Mouse (Mus musculus) erythroblast, embryonic 14.5 days (primary cell): Measurements from ENCODE around the gene Zfp978. TPM values are rescaled to one million over a fixed set of nuclear protein-coding genes. Genes with fewer than 3 reads are reported as not detected.
"Not testable (repeated sequence)": the region's sequence is repeated elsewhere in the genome, so short reads cannot be mapped to it uniquely, and the experiment has no call there.

Experiments used
- H3K27me3 ChIP-seq: 2 replicates; pipeline ENCODE4 v1.6.1; 2012; ENCODE audit warnings: inconsistent platforms; ENCODE audit not compliant: control insufficient read depth
- H3K36me3 ChIP-seq: 2 replicates; pipeline ENCODE4 v1.6.1; 2012; ENCODE audit warnings: mild to moderate bottlenecking, inconsistent platforms; ENCODE audit not compliant: control insufficient read depth
- H3K4me1 ChIP-seq: 2 replicates; pipeline ENCODE4 v1.6.1; 2012; ENCODE audit warnings: inconsistent platforms; ENCODE audit not compliant: control insufficient read depth
- H3K4me3 ChIP-seq: replicated peaks from 2 replicates; pipeline ENCODE3; 2012; ENCODE audit warnings: moderate library complexity, mild to moderate bottlenecking, inconsistent platforms
- H3K9me3 ChIP-seq: 2 replicates; pipeline ENCODE4 v1.6.1; 2012; ENCODE audit warnings: low read length, inconsistent platforms, mixed read lengths; ENCODE audit not compliant: control insufficient read depth
- polyA plus RNA-seq: library from polyadenylated mRNA; stranded (reverse); fragments of >175 nt; gene quantifications from 2 replicates; pipeline ENCODE4 v1.2.3, GENCODE M21; 2012

Zfp978 gene
- polyA plus RNA-seq, 1 experiment = not detected

DNA sequence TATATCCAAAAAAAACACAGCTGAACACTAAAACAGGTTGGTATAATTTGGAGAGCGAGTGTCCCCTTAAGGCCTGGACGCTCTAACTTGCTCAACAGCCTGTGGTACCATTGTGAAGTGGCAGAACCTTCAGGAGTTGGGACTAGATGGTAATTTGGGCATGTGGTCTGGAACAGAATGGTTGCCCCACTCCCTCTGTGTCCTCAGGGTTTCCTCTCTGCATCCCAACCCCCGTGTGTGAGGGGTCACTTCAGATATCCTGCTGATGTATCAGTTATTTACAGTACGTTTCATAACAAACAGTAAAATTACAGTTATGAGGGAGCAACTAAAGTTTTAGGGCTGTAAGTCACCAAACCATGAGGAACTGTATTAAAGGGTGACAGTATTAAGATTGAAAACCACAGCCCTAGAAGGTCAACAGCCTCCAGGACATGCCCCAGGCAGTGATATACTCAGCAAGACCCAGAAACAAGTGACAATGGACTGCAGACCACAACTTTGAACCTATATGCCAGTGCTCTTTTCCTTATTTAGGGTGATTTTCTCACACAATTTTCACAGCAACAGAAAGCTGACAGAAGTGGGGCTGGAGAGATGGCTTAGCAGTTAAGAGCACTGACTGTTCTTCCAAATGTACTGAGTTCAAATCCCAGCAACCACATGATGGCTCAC lies 14.6 kb upstream of the Zfp978 start:
- H3K4me1 ChIP-seq, H3K36me3 ChIP-seq, H3K27me3 ChIP-seq, H3K4me3 ChIP-seq: not testable (repeated sequence)
- H3K9me3 ChIP-seq = peaks cover 24% of the 10 kb centered on the region

DNA sequence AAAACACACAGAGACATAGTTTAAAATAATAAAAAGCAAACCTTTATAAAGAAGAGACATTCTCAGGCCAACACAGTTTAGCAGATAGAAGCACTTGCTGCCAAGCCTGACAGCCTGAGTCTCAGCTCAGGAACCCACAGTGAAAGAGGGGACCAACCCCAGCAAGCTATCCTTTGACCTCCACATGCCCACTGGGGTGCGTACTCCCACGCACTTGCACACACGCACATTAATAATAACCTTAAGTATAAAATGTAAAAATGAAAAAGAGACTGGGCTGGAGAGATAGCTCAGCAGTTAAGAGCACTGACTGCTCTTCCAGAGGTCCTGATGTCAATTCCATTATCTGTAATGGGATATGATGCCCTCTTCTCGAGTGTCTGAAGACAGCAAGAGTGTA lies 13.8 kb upstream of the Zfp978 start:
- not testable (repeated sequence) for H3K4me1 ChIP-seq, H3K36me3 ChIP-seq, H3K4me3 ChIP-seq, H3K27me3 ChIP-seq
- peaks cover 24% of the 10 kb centered on the region for H3K9me3 ChIP-seq

DNA sequence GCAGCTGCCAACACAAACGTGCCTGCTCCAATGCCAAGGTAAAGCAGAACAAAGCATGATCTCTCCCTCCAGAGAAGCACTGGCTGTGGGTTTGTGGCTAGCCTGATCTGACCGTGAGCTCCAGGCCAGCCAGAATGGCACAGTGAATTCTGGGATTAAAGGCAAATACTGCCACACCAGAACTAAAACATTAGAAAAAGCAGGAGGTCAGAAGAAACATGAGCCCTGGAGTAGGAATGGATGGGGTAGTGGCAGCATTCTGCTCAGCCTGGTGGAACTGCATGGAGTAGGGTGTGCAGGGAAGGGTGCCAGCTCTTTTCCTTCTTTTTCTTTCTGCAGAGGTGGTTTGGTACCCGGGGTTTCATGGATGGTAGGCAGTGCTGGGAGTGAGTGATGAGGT lies 13.2 kb upstream of the Zfp978 start:
- H3K4me1 ChIP-seq, H3K4me3 ChIP-seq, H3K27me3 ChIP-seq, H3K36me3 ChIP-seq: not testable (repeated sequence)
- peaks cover 26% of the 10 kb centered on the region for H3K9me3 ChIP-seq

DNA sequence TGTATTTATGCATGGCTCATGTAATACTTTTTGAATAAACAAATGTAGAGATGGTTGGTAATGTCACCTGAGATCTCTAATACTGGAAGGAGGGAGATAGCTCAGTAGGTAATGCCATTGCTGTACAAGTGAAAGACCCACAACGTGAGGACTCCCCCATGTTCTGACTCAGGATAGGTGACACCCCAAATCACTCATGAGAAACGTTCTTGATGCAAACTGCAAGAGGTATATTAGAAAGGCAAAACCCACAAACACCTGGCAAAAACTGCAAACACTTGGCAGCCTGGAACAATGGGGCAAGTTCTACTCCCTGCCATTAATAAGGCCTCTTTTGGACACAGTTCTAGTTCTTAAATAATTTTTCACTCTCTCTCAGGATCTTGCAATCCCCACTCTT lies 12.7 kb upstream of the Zfp978 start:
- H3K27me3 ChIP-seq, H3K4me1 ChIP-seq, H3K4me3 ChIP-seq, H3K36me3 ChIP-seq: not testable (repeated sequence)
- H3K9me3 ChIP-seq = peaks cover 21% of the 10 kb centered on the region

DNA sequence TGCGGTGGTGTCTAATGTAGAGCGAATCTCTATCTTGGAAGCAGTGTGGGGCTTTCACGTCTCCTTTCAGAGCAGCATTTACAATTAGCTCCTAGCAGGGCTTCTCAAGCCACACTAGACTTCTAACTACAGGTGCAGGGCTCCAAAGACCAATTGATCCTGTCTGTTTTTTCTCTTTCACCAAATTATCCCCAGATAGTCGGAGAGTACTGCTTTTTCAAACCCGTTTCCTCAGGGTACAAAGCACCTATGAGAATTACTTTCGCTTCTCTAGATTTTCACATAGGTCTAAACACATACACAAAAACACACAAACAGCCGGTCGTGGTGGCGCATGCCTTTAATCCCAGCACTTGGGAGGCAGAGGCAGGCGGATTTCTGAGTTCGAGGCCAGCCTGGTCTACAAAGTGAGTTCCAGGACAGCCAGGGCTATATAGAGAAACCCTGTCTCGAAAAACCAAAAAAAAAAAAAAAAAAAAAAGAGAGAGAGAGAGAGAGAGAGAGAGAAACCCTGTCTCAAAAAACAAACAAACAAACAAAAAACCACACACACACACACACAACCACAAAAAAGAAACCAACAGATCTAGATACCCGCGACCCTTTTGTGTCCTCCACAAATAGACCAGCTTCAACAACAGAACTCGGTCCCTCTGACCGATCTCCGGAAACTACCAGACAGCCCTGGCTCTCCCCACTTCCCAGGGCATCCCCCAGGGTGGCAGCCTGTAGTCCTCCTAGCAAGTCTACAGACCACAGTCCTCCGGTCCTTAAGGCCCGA lies 12.0 kb upstream of the Zfp978 start:
- H3K9me3 ChIP-seq = peaks cover 17% of the 10 kb centered on the region
- H3K4me3 ChIP-seq, H3K36me3 ChIP-seq, H3K4me1 ChIP-seq, H3K27me3 ChIP-seq: not testable (repeated sequence)

DNA sequence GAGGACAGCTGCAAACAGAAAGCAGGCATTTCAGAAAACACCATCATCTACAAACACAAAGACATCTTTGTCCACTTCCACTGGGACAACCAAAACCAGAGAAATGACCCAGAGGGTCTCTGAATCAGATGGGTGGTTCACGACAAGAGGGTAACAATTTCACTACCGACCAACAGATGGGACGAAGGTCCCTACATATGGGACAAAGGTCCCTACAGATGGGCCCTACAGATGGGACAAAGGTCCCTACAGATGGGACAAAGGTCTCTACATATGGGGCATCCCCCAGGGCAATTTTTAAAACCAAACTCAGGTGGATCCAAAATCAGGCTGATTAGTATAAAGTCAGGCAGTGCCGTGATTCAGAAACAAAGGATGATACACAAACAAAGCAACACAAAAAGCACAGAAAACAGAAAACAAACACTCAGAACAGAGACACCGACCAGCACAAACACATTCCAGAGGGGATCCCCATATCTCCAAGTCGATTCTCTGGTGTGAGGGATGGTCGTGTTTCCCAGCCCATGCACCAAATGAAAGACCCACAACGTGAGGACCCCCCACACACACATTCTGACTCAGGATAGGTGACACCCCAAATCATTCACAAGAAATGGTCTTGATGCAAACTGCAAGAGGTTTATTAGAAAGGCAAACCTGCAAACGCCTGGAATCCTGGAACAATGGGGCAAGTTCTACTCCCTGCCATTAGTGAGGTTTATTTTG lies 11.3 kb upstream of the Zfp978 start:
- H3K27me3 ChIP-seq, H3K4me3 ChIP-seq, H3K4me1 ChIP-seq, H3K36me3 ChIP-seq: not testable (repeated sequence)
- peaks cover 17% of the 10 kb centered on the region for H3K9me3 ChIP-seq

DNA sequence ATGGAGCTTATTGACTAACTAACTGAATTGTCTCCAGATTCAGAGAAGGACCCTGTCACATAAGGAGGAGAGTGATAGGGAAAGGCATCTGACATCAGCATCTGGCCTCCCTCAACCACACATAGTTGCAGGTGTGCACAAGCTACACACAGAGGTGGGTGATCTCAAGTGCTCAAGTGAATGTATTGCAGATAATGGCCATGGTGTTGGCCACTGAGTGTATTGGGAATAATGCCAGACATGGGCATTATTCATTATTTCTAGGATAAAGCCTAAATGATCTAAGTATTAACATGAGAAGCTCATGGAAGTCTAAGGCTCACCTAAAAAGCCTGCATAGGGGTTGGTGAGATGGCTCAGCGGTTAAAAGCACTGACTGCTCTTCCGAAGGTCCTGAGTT lies 10.6 kb upstream of the Zfp978 start:
- H3K9me3 ChIP-seq = peaks cover 17% of the 10 kb centered on the region
- not testable (repeated sequence) for H3K36me3 ChIP-seq, H3K4me3 ChIP-seq, H3K27me3 ChIP-seq, H3K4me1 ChIP-seq

DNA sequence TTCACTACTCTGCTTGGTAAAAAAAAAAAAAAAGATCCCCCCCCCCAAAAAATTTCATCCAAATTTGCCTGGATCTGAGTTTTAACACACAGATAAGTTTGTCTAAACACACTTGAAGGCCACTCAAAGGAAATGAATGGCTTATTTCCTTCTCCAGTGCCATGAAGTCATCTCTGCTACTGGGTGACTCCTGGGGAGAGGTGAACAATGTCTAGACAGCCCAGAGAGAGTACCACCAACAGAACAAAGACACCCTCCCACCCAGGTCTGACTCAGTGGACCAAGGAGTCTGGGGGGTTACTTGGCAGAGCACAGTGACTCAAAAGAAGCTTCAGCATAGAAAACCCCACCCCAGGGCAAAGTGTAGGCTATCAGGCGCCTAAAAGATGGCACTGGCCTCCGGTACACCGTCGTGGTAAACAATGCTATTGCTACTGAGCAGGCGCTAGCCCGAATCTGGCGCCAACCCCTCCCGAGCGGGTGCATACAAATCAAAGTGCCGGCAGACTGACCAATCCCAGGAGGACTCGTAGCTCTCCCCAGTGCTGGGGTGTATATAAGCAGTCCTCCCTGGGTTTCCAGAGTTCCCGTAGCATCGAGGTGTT lies 9.6 kb upstream of the Zfp978 start:
- H3K27me3 ChIP-seq, H3K4me1 ChIP-seq, H3K4me3 ChIP-seq, H3K36me3 ChIP-seq: not testable (repeated sequence)
- H3K9me3 ChIP-seq = peaks cover 17% of the 10 kb centered on the region

DNA sequence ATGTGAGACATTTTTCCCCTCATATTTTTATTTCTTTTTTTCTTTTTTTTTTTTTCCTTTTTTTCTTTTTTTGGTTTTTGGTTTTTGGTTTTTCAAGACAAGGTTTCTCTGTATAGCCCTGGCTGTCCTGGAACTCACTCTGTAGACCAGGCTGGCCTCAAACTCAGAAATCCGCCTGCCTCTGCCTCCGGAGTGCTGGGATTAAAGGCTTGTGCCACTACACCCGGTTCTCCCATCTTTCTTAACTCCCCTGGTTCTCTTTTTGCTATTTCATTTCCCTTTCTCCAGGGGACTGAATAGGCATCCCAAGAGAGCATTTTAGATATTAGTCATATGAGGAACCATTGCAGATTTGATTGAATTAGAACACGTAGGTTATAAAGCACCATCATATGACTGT lies 7.5 kb upstream of the Zfp978 start:
- H3K9me3 ChIP-seq = peaks cover 15% of the 10 kb centered on the region
- not testable (repeated sequence) for H3K4me1 ChIP-seq

DNA sequence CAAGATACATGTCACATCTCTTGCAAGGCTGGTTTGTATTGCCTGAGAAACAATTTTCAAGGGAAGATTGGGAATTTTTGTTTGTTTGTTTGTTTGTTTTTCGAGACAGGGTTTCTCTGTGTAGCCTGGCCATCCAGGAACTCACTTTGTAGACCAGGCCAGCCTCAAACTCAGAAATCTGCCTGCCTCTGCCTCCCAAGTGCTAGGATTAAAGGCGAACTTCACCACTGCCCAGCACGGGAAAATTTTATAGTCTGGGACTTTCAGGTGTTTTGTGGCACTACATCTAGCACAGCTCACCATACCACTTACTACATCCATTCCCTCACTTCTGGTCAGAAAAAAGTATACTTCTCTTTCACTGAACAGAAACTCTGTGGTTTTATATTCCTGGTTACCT lies 5.1 kb upstream of the Zfp978 start:
- not testable (repeated sequence) for H3K4me3 ChIP-seq, H3K4me1 ChIP-seq, H3K9me3 ChIP-seq, H3K27me3 ChIP-seq, H3K36me3 ChIP-seq

More for the DNA sequence above, 7.5 kb upstream of the Zfp978 start:
- H3K4me3 ChIP-seq, H3K27me3 ChIP-seq, H3K36me3 ChIP-seq: not testable (repeated sequence)

DNA sequence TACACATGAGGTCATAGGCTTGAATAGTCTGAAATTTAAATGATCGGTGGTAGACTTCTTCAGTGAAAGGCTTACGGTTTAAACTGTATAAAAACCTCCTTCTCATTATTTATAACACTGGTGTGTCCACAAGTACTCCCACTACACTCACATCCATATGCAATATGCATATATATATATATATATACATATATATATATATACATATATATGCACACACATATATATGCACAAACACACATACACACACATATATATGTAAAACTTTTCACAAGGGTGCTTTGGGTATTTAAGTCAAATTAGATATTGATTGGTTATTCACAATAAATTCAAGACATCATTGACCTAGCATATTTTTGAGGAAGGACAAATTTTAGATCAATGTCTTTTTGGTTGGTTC lies 3.9 kb upstream of the Zfp978 start:
- not testable (repeated sequence) for H3K4me3 ChIP-seq, H3K36me3 ChIP-seq, H3K4me1 ChIP-seq, H3K27me3 ChIP-seq, H3K9me3 ChIP-seq

DNA sequence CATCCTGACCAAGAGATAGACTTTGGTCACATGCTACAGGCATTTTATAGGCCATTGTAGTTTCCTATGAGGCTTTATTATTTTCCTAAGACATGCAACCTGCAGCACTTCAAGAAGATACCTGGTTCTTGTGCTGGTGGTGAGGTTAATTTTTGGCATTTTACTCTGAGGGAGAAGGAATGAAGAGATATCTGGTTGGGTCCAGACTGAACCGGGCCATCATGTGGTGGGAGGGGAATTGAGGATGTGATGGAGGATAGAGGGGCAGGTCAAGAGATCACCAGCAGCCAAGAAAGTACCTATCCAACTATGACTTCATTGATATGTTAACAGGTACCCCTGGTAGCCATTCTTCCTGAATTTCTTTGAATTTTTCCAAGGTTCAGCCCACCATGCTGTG lies 769 bp downstream of the Zfp978 start:
- H3K36me3 ChIP-seq, H3K4me1 ChIP-seq, H3K27me3 ChIP-seq, H3K4me3 ChIP-seq, H3K9me3 ChIP-seq: not testable (repeated sequence)

DNA sequence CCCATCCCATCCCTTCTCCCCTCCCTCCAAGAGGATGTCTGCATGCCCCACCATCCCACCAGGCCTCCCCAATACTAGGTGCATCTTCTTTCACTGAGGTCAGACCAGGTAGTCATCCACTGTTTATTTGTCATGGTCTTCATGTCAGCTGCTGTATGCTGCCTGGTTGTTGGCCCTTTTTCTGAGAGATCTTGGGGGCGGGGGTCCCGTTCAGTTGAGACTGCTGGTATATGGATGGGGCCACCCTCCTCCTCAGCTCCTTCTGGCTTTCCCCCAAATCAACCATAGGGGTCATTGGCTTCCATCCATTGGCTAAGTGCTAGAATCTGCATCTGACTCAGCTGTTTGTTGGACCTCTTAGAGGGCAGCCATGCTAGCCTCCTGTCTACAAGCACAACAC lies 8.5 kb downstream of the Zfp978 start:
- not testable (repeated sequence) for H3K27me3 ChIP-seq, H3K36me3 ChIP-seq, H3K4me3 ChIP-seq, H3K9me3 ChIP-seq, H3K4me1 ChIP-seq

DNA sequence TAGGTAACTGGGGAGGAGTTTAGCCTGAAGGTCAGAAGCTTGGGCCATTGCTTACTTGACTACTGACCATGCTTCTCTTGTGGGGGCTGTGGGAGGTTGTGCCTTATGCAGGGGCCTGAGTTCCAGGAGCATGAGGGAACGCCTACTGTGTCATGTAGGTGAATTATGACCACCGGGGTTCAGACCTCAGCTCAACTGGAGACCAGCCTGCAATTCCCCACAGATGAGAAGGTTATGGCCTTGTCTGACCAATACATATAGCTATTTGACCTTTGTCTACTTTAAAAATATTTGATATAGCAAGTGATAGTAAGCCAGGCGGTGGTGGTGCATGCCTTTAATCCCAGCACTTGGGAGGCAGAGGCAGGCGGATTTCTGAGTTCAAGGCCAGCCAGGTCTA lies 22.1 kb downstream of the Zfp978 start:
- not testable (repeated sequence) for H3K36me3 ChIP-seq, H3K27me3 ChIP-seq, H3K4me1 ChIP-seq, H3K4me3 ChIP-seq, H3K9me3 ChIP-seq
